Mouse (Mus musculus): Measurements from ENCODE around the gene Rassf5.

GRCm38 (mm10) chr1:131178083-131178482 is 67.0 kb downstream of the Rassf5 start:
- no peak for TF ChIP-seq GATA1 (IDR thresholded peaks at IDR 0.05; ENCODE audit: low read length)
- TF ChIP-seq TAL1 (IDR thresholded peaks at IDR 0.05; ENCODE audit: low read length) = no peak
